Mouse (Mus musculus) forebrain, embryonic 14.5 days (tissue): Measurements from ENCODE around the gene Usp16. TPM values are rescaled to one million over a fixed set of nuclear protein-coding genes. Genes with fewer than 3 reads are reported as not detected.
A peak's percentile ranks its signal among the peaks of the same experiment; 100 is the strongest.

ENCODE experiments used
- ATAC-seq: fragments of 200-750 bp; cut with Nextera tagmentation; 2 replicates; pipeline ENCODE4 v1.8.0; 2017; ENCODE audit warnings: mild to moderate bottlenecking, moderate library complexity
- DNase-seq: peaks from one replicate; pipeline ENCODE4 v3.0.0-alpha.2; 2015; ENCODE audit warnings: low spot score
- H3K27ac ChIP-seq: fragments of 300-500 bp; sonication (generic); 2 replicates; pipeline ENCODE4 v1.5.1; 2014; ENCODE audit warnings: low read depth, mild to moderate bottlenecking, control low read depth, low read length, moderate library complexity
- H3K27me3 ChIP-seq: fragments of 300-500 bp; sonication (generic); replicated peaks from 2 replicates; pipeline ENCODE4 v1.6.1; 2014; ENCODE audit warnings: low read length, control low read depth, mixed read lengths; ENCODE audit not compliant: control insufficient read depth, insufficient read depth
- H3K36me3 ChIP-seq: fragments of 300-500 bp; sonication (generic); 2 replicates; pipeline ENCODE4 v1.6.1; 2014; ENCODE audit warnings: low read length, control low read depth; ENCODE audit not compliant: control insufficient read depth, insufficient read depth
- H3K4me1 ChIP-seq: fragments of 300-500 bp; sonication (generic); 2 replicates; pipeline ENCODE4 v1.6.1; 2014; ENCODE audit warnings: antibody characterized with exemption, low read length, control low read depth; ENCODE audit not compliant: control insufficient read depth, insufficient read depth
- H3K4me2 ChIP-seq: fragments of 300-500 bp; sonication (generic); 2 replicates; pipeline ENCODE4 v1.6.1; 2014; ENCODE audit warnings: mild to moderate bottlenecking, control low read depth, low read length
- H3K4me3 ChIP-seq: fragments of 300-500 bp; sonication (generic); 2 replicates; pipeline ENCODE4 v1.5.1; 2014; ENCODE audit warnings: low read depth, low read length, control low read depth
- H3K9ac ChIP-seq: fragments of 300-500 bp; sonication (generic); 2 replicates; pipeline ENCODE4 v1.6.1; 2014; ENCODE audit warnings: mild to moderate bottlenecking, low read length, control low read depth, moderate library complexity
- H3K9me3 ChIP-seq: fragments of 300-500 bp; sonication (generic); replicated peaks from 2 replicates; pipeline ENCODE4 v1.6.1; 2016; ENCODE audit warnings: low read length, control low read depth, mixed read lengths; ENCODE audit not compliant: control insufficient read depth
- WGBS: fragments of 180-500 bp; shearing (Covaris S2); extraction: QIAGEN DNeasy Blood & Tissue Kit; methylation state at CpG from one replicate; pipeline ENCODE4 v1.1.7; 2014; 5-methylcytosine and 5-hydroxymethylcytosine counted together
- polyA plus RNA-seq: library from polyadenylated mRNA; unstranded; fragments of >200 nt; fragmentation: Nextera tagmentation; extraction: Ambion mirVana; gene quantifications from 2 replicates; pipeline ENCODE4 v1.2.1, GENCODE M21; 2014

The Usp16 gene
- polyA plus RNA-seq, 1 experiment from 2014 or later, result 48.9 TPM

GRCm38 (mm10) chr16:87495716-87496447 lies 41.4 kb downstream of the Usp16 start, which contains the start of gene Cct8:
Gene Cct8 (minus strand): TSS chr16:87495873.
- no peaks in the 10 kb centered on the region for H3K27me3 ChIP-seq
- no peaks in the 10 kb centered on the region for H3K9me3 ChIP-seq
- peaks cover 24% of the 10 kb centered on the region for H3K36me3 ChIP-seq
- peak within 1 kb of the TSS; percentile 90 for H3K4me3 ChIP-seq
- peak within 1 kb of the TSS; percentile 83 for H3K4me2 ChIP-seq
- ATAC-seq (peak; percentile 96), DNase-seq (peak; percentile 99)
- H3K27ac ChIP-seq, result peak within 1 kb of the TSS; percentile 71
- H3K4me1 ChIP-seq, result peaks cover 14% of the 10 kb centered on the region
- under 1% methylated on average over 48 of the region's 48 CpGs for WGBS
- H3K9ac ChIP-seq, result peak within 1 kb of the TSS; percentile 96

- Histone ChIP-seq H3K4me2 (peak overlapping the region; percentile 83), H3K9me3 (no peaks in the 10 kb centered on the region), H3K4me1 (peaks cover 14% of the 10 kb centered on the region), H3K9ac (no peak overlapping the region), H3K4me3 (peak overlapping the region; percentile 90; the same call in 1 of the 2 replicates), H3K27me3 (no peaks in the 10 kb centered on the region), H3K36me3 (peaks cover 15% of the 10 kb centered on the region), H3K27ac (no peak overlapping the region)
- ATAC-seq (no peak), DNase-seq (no peak)
- WGBS, result 91% methylated on average over 2 of the region's 2 CpGs
These were observed 42.2 kb downstream of the Usp16 start for GRCm38 (mm10) chr16:87496728-87497127.

GRCm38 (mm10) chr16:87497171-87497570 lies 42.7 kb downstream of the Usp16 start:
- WGBS, result 86% methylated on average over 6 of the region's 6 CpGs
- Histone ChIP-seq H3K27me3 (no peaks in the 10 kb centered on the region), H3K4me3 (no peak overlapping the region), H3K27ac (no peak overlapping the region), H3K4me1 (peaks cover 14% of the 10 kb centered on the region), H3K36me3 (peaks cover 12% of the 10 kb centered on the region; the same call in 1 of the 2 replicates), H3K9me3 (no peaks in the 10 kb centered on the region), H3K9ac (no peak overlapping the region), H3K4me2 (no peak overlapping the region)
- no peak for DNase-seq
- ATAC-seq, result no peak

- Histone ChIP-seq H3K4me1 (peaks cover 7% of the 10 kb centered on the region), H3K4me2 (no peak overlapping the region), H3K36me3 (no peaks in the 10 kb centered on the region), H3K9ac (no peak overlapping the region), H3K27me3 (no peaks in the 10 kb centered on the region), H3K27ac (no peak overlapping the region), H3K9me3 (no peaks in the 10 kb centered on the region), H3K4me3 (no peak overlapping the region)
- DNase-seq, result no peak
- no peak for ATAC-seq
- 64% methylated on average over 6 of the region's 6 CpGs for WGBS
These were observed 45.1 kb downstream of the Usp16 start for GRCm38 (mm10) chr16:87499556-87499955.

- DNase-seq (no peak), ATAC-seq (0 out of 2 replicates have a peak, but pooled peaks have one; percentile 16)
- WGBS, result 70% methylated on average over 13 of the region's 13 CpGs
- H3K9ac ChIP-seq, result no peak overlapping the region
- peaks cover 4% of the 10 kb centered on the region for H3K4me1 ChIP-seq
- H3K36me3 ChIP-seq, result no peaks in the 10 kb centered on the region
- H3K4me2 ChIP-seq, result no peak overlapping the region
- no peaks in the 10 kb centered on the region for H3K9me3 ChIP-seq
- H3K27ac ChIP-seq, result no peak overlapping the region; the same call in 1 of the 2 replicates
- H3K4me3 ChIP-seq, result no peak overlapping the region
- H3K27me3 ChIP-seq, result no peaks in the 10 kb centered on the region
These were observed 47.0 kb downstream of the Usp16 start for GRCm38 (mm10) chr16:87501304-87502078.

- no peak overlapping the region for H3K4me2 ChIP-seq
- H3K27me3 ChIP-seq, result no peaks in the 10 kb centered on the region
- H3K4me1 ChIP-seq, result no peaks in the 10 kb centered on the region
- H3K9ac ChIP-seq, result no peak overlapping the region
- DNase-seq (peak; percentile 64), ATAC-seq (peak; percentile 49; the same call in 1 of the 2 replicates)
- H3K4me3 ChIP-seq, result no peak overlapping the region
- no peak overlapping the region for H3K27ac ChIP-seq
- no peaks in the 10 kb centered on the region for H3K36me3 ChIP-seq
- WGBS, result 48% methylated on average over 5 of the region's 5 CpGs
- H3K9me3 ChIP-seq, result no peaks in the 10 kb centered on the region
These were observed 57.2 kb downstream of the Usp16 start for GRCm38 (mm10) chr16:87511706-87512105.

GRCm38 (mm10) chr16:87512331-87512730 lies 57.8 kb downstream of the Usp16 start:
- H3K4me1 ChIP-seq, result no peaks in the 10 kb centered on the region
- DNase-seq (no peak), ATAC-seq (no peak)
- 96% methylated on average over 14 of the region's 14 CpGs for WGBS
- H3K9me3 ChIP-seq, result no peaks in the 10 kb centered on the region
- H3K4me3 ChIP-seq, result no peak overlapping the region
- H3K9ac ChIP-seq, result no peak overlapping the region
- no peaks in the 10 kb centered on the region for H3K36me3 ChIP-seq
- H3K4me2 ChIP-seq, result no peak overlapping the region
- no peaks in the 10 kb centered on the region for H3K27me3 ChIP-seq
- H3K27ac ChIP-seq, result no peak overlapping the region

GRCm38 (mm10) chr16:87524228-87524627 lies 69.7 kb downstream of the Usp16 start:
- no peak overlapping the region for H3K4me2 ChIP-seq
- no peaks in the 10 kb centered on the region for H3K9me3 ChIP-seq
- H3K4me1 ChIP-seq, result no peaks in the 10 kb centered on the region
- H3K27ac ChIP-seq, result no peak overlapping the region
- 90% methylated on average over 5 of the region's 5 CpGs for WGBS
- DNase-seq (no peak), ATAC-seq (no peak)
- H3K27me3 ChIP-seq, result no peaks in the 10 kb centered on the region
- H3K9ac ChIP-seq, result no peak overlapping the region
- H3K36me3 ChIP-seq, result no peaks in the 10 kb centered on the region
- no peak overlapping the region for H3K4me3 ChIP-seq
